Mouse (Mus musculus): Measurements from ENCODE around the gene Dis3l2. TPM values are rescaled to one million over a fixed set of nuclear protein-coding genes. Genes with fewer than 3 reads are reported as not detected.

Dis3l2 gene
- 15.1 and 15.3 TPM in 2 replicates for polyA plus RNA-seq (2015; fragmentation: Nextera tagmentation; extraction: Ambion mirVana)

GRCm38 (mm10) chr1:86703300-86703964 is at the start of gene Dis3l2:
Dis3l2 (plus strand) TSS chr1:86703808.

GRCm38 (mm10) chr1:86670279-86671038 is 33.1 kb upstream of the Dis3l2 start, which contains the start of gene Nppc:
Nppc (minus strand) TSS chr1:86670571.

GRCm38 (mm10) chr1:87089828-87090227 is 386.2 kb downstream of the Dis3l2 start, which contains the start of gene Alppl2:
Alppl2 (minus strand) TSS chr1:87089928.

Other genes starting within 250 kb of the Dis3l2 start
- 476 and 618 TPM in 2 replicates for gene Ptma, start 177.1 kb upstream of the Dis3l2 start, polyA plus RNA-seq (2015; fragmentation: Nextera tagmentation; extraction: Ambion mirVana)
- gene Pde6d, start 121.2 kb upstream of the Dis3l2 start, polyA plus RNA-seq (2015; fragmentation: Nextera tagmentation; extraction: Ambion mirVana): 51.8 and 60.6 TPM in 2 replicates
- gene Cops7b, start 120.9 kb upstream of the Dis3l2 start, polyA plus RNA-seq (2015; fragmentation: Nextera tagmentation; extraction: Ambion mirVana): 16.6 and 18.6 TPM in 2 replicates
- 10.4 and 11.2 TPM in 2 replicates for gene Nppc, start 33.2 kb upstream of the Dis3l2 start, polyA plus RNA-seq (2015; fragmentation: Nextera tagmentation; extraction: Ambion mirVana)